Mouse (Mus musculus): ENCODE results near the gene Mcat. TPM values are rescaled to one million over a fixed set of nuclear protein-coding genes. Genes with fewer than 3 reads are reported as not detected.

Mcat gene
- polyA plus RNA-seq, 2 experiments = 32.9 to 42.7 TPM

GRCm38 (mm10) chr15:83532606-83533005 is 31.0 kb downstream of the Mcat start:
- DNase-seq (ENCODE audit: low spot score) = no peak
- ATAC-seq (ENCODE audit: low FRiP score, low read depth) = no peak
- WGBS = 78% methylated on average over 7 of the region's 7 CpGs
- Histone ChIP-seq H3K27ac (replicated peaks; ENCODE audit: low read depth, low read length) (no peak overlapping the region), H3K4me1 (ENCODE audit: control insufficient read depth, insufficient read depth, low read length) (no peaks in the 10 kb centered on the region), H3K4me3 (replicated peaks; ENCODE audit: low read length) (no peak overlapping the region), H3K36me3 (ENCODE audit: control insufficient read depth, insufficient read depth, low read length) (no peaks in the 10 kb centered on the region), H3K27me3 (ENCODE audit: control insufficient read depth, insufficient read depth, low read length) (peaks cover 5% of the 10 kb centered on the region), H3K4me2 (replicated peaks; ENCODE audit: low read depth, low read length, severe bottlenecking) (no peak overlapping the region), H3K9ac (ENCODE audit: low read depth, low read length, severe bottlenecking) (no peak overlapping the region), H3K9me3 (ENCODE audit: control insufficient read depth, low read length) (no peaks in the 10 kb centered on the region)
- no peak for TF ChIP-seq POLR2A (IDR thresholded peaks at IDR 0.05; ENCODE audit: borderline replicate concordance, extremely low read depth, insufficient read depth, insufficient read length)

GRCm38 (mm10) chr15:83531961-83532469 is 31.6 kb downstream of the Mcat start:
- ATAC-seq (ENCODE audit: low FRiP score, low read depth) (no peak), DNase-seq (ENCODE audit: low spot score) (no peak)
- H3K4me1 ChIP-seq (ENCODE audit: control insufficient read depth, insufficient read depth, low read length) = no peaks in the 10 kb centered on the region
- TF ChIP-seq POLR2A (IDR thresholded peaks at IDR 0.05; ENCODE audit: borderline replicate concordance, extremely low read depth, insufficient read depth, insufficient read length) = no peak
- no peak overlapping the region for H3K9ac ChIP-seq (ENCODE audit: low read depth, low read length, severe bottlenecking)
- H3K4me2 ChIP-seq (replicated peaks; ENCODE audit: low read depth, low read length, severe bottlenecking) = no peak overlapping the region
- H3K9me3 ChIP-seq (ENCODE audit: control insufficient read depth, low read length) = no peaks in the 10 kb centered on the region
- H3K27ac ChIP-seq (replicated peaks; ENCODE audit: low read depth, low read length) = no peak overlapping the region
- H3K36me3 ChIP-seq (ENCODE audit: control insufficient read depth, insufficient read depth, low read length) = no peaks in the 10 kb centered on the region
- whole genome bisulfite sequencing = 91% methylated on average over 5 of the region's 5 CpGs
- H3K4me3 ChIP-seq (replicated peaks; ENCODE audit: low read length) = no peak overlapping the region
- H3K27me3 ChIP-seq (ENCODE audit: control insufficient read depth, insufficient read depth, low read length) = peaks cover 11% of the 10 kb centered on the region

GRCm38 (mm10) chr15:83530688-83531087 is 32.9 kb downstream of the Mcat start:
- no peak overlapping the region for H3K4me2 ChIP-seq (replicated peaks; ENCODE audit: low read depth, low read length, severe bottlenecking)
- TF ChIP-seq POLR2A (IDR thresholded peaks at IDR 0.05; ENCODE audit: borderline replicate concordance, extremely low read depth, insufficient read depth, insufficient read length) = no peak
- no peak overlapping the region for H3K4me3 ChIP-seq (replicated peaks; ENCODE audit: low read length)
- no peak for ATAC-seq (ENCODE audit: low FRiP score, low read depth)
- no peaks in the 10 kb centered on the region for H3K9me3 ChIP-seq (ENCODE audit: control insufficient read depth, low read length)
- H3K27me3 ChIP-seq (ENCODE audit: control insufficient read depth, insufficient read depth, low read length) = peaks cover 25% of the 10 kb centered on the region
- H3K27ac ChIP-seq (replicated peaks; ENCODE audit: low read depth, low read length) = no peak overlapping the region
- no peak for DNase-seq (ENCODE audit: low spot score)
- WGBS = 55% methylated on average over 6 of the region's 6 CpGs
- peaks cover 4% of the 10 kb centered on the region for H3K4me1 ChIP-seq (ENCODE audit: control insufficient read depth, insufficient read depth, low read length)
- no peak overlapping the region for H3K9ac ChIP-seq (ENCODE audit: low read depth, low read length, severe bottlenecking)
- no peaks in the 10 kb centered on the region for H3K36me3 ChIP-seq (ENCODE audit: control insufficient read depth, insufficient read depth, low read length)

GRCm38 (mm10) chr15:83530233-83530632 is 33.4 kb downstream of the Mcat start:
- H3K36me3 ChIP-seq (ENCODE audit: control insufficient read depth, insufficient read depth, low read length) = no peaks in the 10 kb centered on the region
- H3K27me3 ChIP-seq (ENCODE audit: control insufficient read depth, insufficient read depth, low read length) = peaks cover 25% of the 10 kb centered on the region
- no peak for TF ChIP-seq POLR2A (IDR thresholded peaks at IDR 0.05; ENCODE audit: borderline replicate concordance, extremely low read depth, insufficient read depth, insufficient read length)
- no peaks in the 10 kb centered on the region for H3K9me3 ChIP-seq (ENCODE audit: control insufficient read depth, low read length)
- H3K4me2 ChIP-seq (replicated peaks; ENCODE audit: low read depth, low read length, severe bottlenecking) = no peak overlapping the region
- WGBS = 74% methylated on average over 9 of the region's 9 CpGs
- H3K9ac ChIP-seq (ENCODE audit: low read depth, low read length, severe bottlenecking) = no peak overlapping the region
- H3K27ac ChIP-seq (replicated peaks; ENCODE audit: low read depth, low read length) = no peak overlapping the region
- DNase-seq (ENCODE audit: low spot score) = no peak
- H3K4me1 ChIP-seq (ENCODE audit: control insufficient read depth, insufficient read depth, low read length) = peaks cover 4% of the 10 kb centered on the region
- no peak overlapping the region for H3K4me3 ChIP-seq (replicated peaks; ENCODE audit: low read length)
- ATAC-seq (ENCODE audit: low FRiP score, low read depth) = no peak

GRCm38 (mm10) chr15:83529765-83530164 is 33.8 kb downstream of the Mcat start:
- no peak overlapping the region for H3K9ac ChIP-seq (ENCODE audit: low read depth, low read length, severe bottlenecking)
- H3K9me3 ChIP-seq (ENCODE audit: control insufficient read depth, low read length) = no peaks in the 10 kb centered on the region
- ATAC-seq (ENCODE audit: low FRiP score, low read depth) = no peak
- H3K36me3 ChIP-seq (ENCODE audit: control insufficient read depth, insufficient read depth, low read length) = no peaks in the 10 kb centered on the region
- 87% methylated on average over 5 of the region's 5 CpGs for WGBS
- DNase-seq (ENCODE audit: low spot score) = no peak
- H3K27me3 ChIP-seq (ENCODE audit: control insufficient read depth, insufficient read depth, low read length) = peaks cover 25% of the 10 kb centered on the region
- TF ChIP-seq POLR2A (IDR thresholded peaks at IDR 0.05; ENCODE audit: borderline replicate concordance, extremely low read depth, insufficient read depth, insufficient read length) = no peak
- peaks cover 4% of the 10 kb centered on the region for H3K4me1 ChIP-seq (ENCODE audit: control insufficient read depth, insufficient read depth, low read length)
- no peak overlapping the region for H3K4me2 ChIP-seq (replicated peaks; ENCODE audit: low read depth, low read length, severe bottlenecking)
- no peak overlapping the region for H3K27ac ChIP-seq (replicated peaks; ENCODE audit: low read depth, low read length)
- H3K4me3 ChIP-seq (replicated peaks; ENCODE audit: low read length) = no peak overlapping the region

- Histone ChIP-seq H3K27ac (replicated peaks; ENCODE audit: low read depth, low read length) (no peak overlapping the region), H3K4me3 (replicated peaks; ENCODE audit: low read length) (no peak overlapping the region), H3K27me3 (ENCODE audit: control insufficient read depth, insufficient read depth, low read length) (peaks cover 25% of the 10 kb centered on the region), H3K4me2 (replicated peaks; ENCODE audit: low read depth, low read length, severe bottlenecking) (no peak overlapping the region), H3K4me1 (ENCODE audit: control insufficient read depth, insufficient read depth, low read length) (peaks cover 4% of the 10 kb centered on the region), H3K9me3 (ENCODE audit: control insufficient read depth, low read length) (no peaks in the 10 kb centered on the region), H3K36me3 (ENCODE audit: control insufficient read depth, insufficient read depth, low read length) (no peaks in the 10 kb centered on the region), H3K9ac (ENCODE audit: low read depth, low read length, severe bottlenecking) (no peak overlapping the region)
- DNase-seq (ENCODE audit: low spot score) (no peak), ATAC-seq (ENCODE audit: low FRiP score, low read depth) (no peak)
- no peak for TF ChIP-seq POLR2A (IDR thresholded peaks at IDR 0.05; ENCODE audit: borderline replicate concordance, extremely low read depth, insufficient read depth, insufficient read length)
- 62% methylated on average over 4 of the region's 4 CpGs for whole genome bisulfite sequencing
Measured at GRCm38 (mm10) chr15:83528892-83529291, 34.7 kb downstream of the Mcat start.

Measured in limb, embryonic 14.5 days (tissue).